ENCODE assay signal across 28 mouse cellular contexts in genomic region chr4:71640521-71640920, GRCm38 (mm10).
"Had no signal": no experiment of that assay in that cellular context is flagged by ENCODE, and none has a peak within 500 bp of the region (broad histone marks: within the 10 kb centered on the region; RNA-seq: fewer than 3 reads in every experiment).

No protein-coding gene starts in this region.

- H3K27ac ChIP-seq: limb, embryonic 10.5 days; limb, embryonic 12.5 days; limb, embryonic 13.5 days; limb, embryonic 15.5 days; liver, embryonic 12.5 days; liver, embryonic 13.5 days; liver, embryonic 14.5 days; liver, embryonic 15.5 days; lung, embryonic 15.5 days; macrophage; midbrain, embryonic 10.5 days; midbrain, embryonic 12.5 days; midbrain, embryonic 13.5 days; midbrain, embryonic 15.5 days; neural tube, embryonic 12.5 days; neural tube, embryonic 13.5 days had no signal

- H3K9ac ChIP-seq: limb, embryonic 12.5 days; limb, embryonic 13.5 days; limb, embryonic 15.5 days; liver, embryonic 12.5 days; liver, embryonic 13.5 days; liver, embryonic 14.5 days; liver, embryonic 15.5 days; liver, postnatal 0 days; lung, embryonic 14.5 days; lung, embryonic 15.5 days; midbrain, embryonic 12.5 days; midbrain, embryonic 13.5 days; midbrain, embryonic 15.5 days; neural tube, embryonic 12.5 days; neural tube, embryonic 13.5 days had no signal

- H3K4me1 ChIP-seq: limb, embryonic 10.5 days; limb, embryonic 12.5 days; limb, embryonic 13.5 days; limb, embryonic 15.5 days; liver, embryonic 12.5 days; liver, embryonic 13.5 days; liver, embryonic 15.5 days; lung, embryonic 15.5 days; megakaryocyte, embryonic 14.5 days; midbrain, embryonic 10.5 days; midbrain, embryonic 12.5 days; midbrain, embryonic 13.5 days; midbrain, embryonic 15.5 days; neural tube, embryonic 12.5 days; neural tube, embryonic 13.5 days had no signal

- H3K4me3 ChIP-seq: limb, embryonic 10.5 days; limb, embryonic 12.5 days; limb, embryonic 13.5 days; limb, embryonic 15.5 days; liver, embryonic 12.5 days; liver, embryonic 13.5 days; liver, embryonic 15.5 days; lung, embryonic 15.5 days; megakaryocyte, embryonic 14.5 days; midbrain, embryonic 10.5 days; midbrain, embryonic 12.5 days; midbrain, embryonic 13.5 days; midbrain, embryonic 15.5 days; myocyte; neural tube, embryonic 12.5 days; neural tube, embryonic 13.5 days had no signal

- DNase-seq: left cerebral cortex, postnatal 4 days; liver, embryonic 13.5 days; liver, postnatal 0 days; lung, adult 18-20 months; lung, adult 2 months; lung, embryonic 14.5 days; lung, postnatal 10 days; lung, postnatal 14 days; lung, postnatal 36 days; lung, postnatal 4 days; midbrain, embryonic 14.5 days had no signal

- H3K27me3 ChIP-seq: limb, embryonic 12.5 days; limb, embryonic 13.5 days; limb, embryonic 15.5 days; liver, embryonic 12.5 days; liver, embryonic 13.5 days; liver, embryonic 15.5 days; lung, embryonic 15.5 days; megakaryocyte, embryonic 14.5 days; midbrain, embryonic 12.5 days; midbrain, embryonic 13.5 days; midbrain, embryonic 15.5 days; neural tube, embryonic 12.5 days; neural tube, embryonic 13.5 days had no signal

- H3K36me3 ChIP-seq: limb, embryonic 10.5 days; limb, embryonic 12.5 days; limb, embryonic 13.5 days; limb, embryonic 15.5 days; liver, embryonic 12.5 days; liver, embryonic 13.5 days; liver, embryonic 15.5 days; lung, embryonic 15.5 days; midbrain, embryonic 10.5 days; midbrain, embryonic 12.5 days; midbrain, embryonic 13.5 days; midbrain, embryonic 15.5 days; neural tube, embryonic 12.5 days; neural tube, embryonic 13.5 days had no signal
